Mouse (Mus musculus): Measurements from ENCODE around the gene H2-Oa.
A peak's percentile ranks its signal among the peaks of the same experiment; 100 is the strongest.

The H2-Oa gene

GRCm38 (mm10) chr17:34121879-34122187, 29.7 kb downstream of the H2-Oa start:
- peak in 1 of 2 experiments; percentile 58 for DNase-seq (ENCODE audit: low spot score in 2 of 2)

DNA sequence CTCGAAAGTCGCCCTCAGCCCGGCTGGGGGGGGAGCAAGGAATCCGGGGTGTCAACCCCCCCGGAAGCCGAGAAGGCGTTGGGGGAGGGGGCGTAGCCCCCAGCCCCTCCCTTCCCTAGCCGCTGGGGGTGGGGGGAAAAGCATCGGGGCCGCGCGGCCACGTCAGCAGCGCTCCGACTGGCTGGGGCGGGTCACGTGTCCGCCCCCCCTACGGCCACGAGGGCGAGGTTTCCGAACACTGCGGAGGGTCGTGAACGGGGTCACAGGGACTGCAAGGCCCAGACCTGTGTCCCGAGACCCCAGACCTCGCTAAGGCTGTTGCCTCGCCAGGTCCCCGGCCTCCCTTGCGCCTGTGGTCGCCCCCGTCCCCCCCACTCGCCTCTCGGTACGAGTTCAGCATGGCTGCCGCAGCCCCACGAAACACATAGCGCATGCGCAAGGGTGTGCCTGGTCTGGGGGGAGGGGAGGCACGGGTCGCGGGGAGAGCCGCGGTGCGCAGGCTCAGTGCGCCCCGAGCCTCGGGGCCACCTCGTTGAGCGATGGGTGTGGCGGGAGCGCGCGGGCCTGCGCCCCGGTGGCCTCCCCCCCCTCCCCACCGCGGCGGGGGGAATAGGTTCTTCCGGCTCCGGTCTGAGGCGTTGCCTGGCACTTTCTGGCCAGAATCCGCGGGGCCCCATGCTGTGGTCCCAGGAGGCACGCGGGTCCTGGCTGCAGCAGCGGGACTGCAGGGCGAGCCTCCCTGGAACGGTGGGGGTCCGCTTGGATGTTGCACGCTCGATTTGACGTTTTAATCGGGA, 30.2 kb downstream of the H2-Oa start, which contains the start of gene Brd2:
TSS of gene Brd2 (minus strand) at position 447 of the 797 bp plus-strand sequence.
- DNase-seq (ENCODE audit: low spot score in 2 of 2): peak; percentile 96 to 98

GRCm38 (mm10) chr17:34123111-34123510, 31.0 kb downstream of the H2-Oa start:
- no peak for DNase-seq (ENCODE audit: low spot score in 2 of 2)

GRCm38 (mm10) chr17:34123518-34123917, 31.4 kb downstream of the H2-Oa start:
- DNase-seq (ENCODE audit: low spot score in 2 of 2): no peak

GRCm38 (mm10) chr17:34124649-34125048, 32.5 kb downstream of the H2-Oa start:
- DNase-seq (ENCODE audit: low spot score in 2 of 2): no peak

- DNase-seq (ENCODE audit: low spot score in 2 of 2): no peak
Observed at GRCm38 (mm10) chr17:34126826-34127420, 34.8 kb downstream of the H2-Oa start.

- peak in 1 of 2 experiments; percentile 60 for DNase-seq (ENCODE audit: low spot score in 2 of 2)
Observed at GRCm38 (mm10) chr17:34127475-34127874, 35.3 kb downstream of the H2-Oa start.

DNA sequence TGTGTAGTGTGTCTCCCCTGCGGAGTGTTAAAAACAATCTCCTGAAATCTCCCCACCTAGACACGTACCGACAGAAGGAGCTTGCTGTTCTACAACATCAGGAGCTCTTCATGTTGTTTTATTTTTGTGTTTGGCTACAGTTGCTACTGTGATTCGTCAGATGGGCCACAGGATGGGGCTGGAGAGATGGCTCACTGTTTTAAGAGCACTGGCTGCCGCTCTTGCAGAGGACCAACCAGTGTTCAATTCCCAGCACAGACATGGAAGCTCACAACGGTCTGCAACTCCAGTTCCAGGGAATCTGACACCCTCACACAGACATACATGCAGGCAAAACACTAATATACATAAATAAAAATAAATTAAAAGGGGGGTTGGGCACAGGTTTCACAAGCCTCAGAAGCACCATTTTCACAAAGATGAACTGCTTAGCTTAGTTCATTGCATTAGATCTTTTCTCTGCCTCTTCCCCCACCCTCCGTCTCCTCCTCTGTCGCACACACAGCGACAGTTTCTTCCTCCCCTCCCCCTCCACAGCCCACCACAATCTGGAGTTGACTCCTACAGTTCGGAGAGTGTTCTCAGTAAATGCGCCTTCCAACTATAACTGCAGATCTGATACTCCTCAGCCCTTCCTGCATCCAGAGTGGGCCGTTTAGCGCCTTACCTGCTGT, 36.3 kb downstream of the H2-Oa start:
- DNase-seq (ENCODE audit: low spot score in 2 of 2): peak in 1 of 2 experiments; percentile 61

- DNase-seq (ENCODE audit: low spot score in 2 of 2): no peak
Observed at GRCm38 (mm10) chr17:34128944-34129791, 37.0 kb downstream of the H2-Oa start.

DNA sequence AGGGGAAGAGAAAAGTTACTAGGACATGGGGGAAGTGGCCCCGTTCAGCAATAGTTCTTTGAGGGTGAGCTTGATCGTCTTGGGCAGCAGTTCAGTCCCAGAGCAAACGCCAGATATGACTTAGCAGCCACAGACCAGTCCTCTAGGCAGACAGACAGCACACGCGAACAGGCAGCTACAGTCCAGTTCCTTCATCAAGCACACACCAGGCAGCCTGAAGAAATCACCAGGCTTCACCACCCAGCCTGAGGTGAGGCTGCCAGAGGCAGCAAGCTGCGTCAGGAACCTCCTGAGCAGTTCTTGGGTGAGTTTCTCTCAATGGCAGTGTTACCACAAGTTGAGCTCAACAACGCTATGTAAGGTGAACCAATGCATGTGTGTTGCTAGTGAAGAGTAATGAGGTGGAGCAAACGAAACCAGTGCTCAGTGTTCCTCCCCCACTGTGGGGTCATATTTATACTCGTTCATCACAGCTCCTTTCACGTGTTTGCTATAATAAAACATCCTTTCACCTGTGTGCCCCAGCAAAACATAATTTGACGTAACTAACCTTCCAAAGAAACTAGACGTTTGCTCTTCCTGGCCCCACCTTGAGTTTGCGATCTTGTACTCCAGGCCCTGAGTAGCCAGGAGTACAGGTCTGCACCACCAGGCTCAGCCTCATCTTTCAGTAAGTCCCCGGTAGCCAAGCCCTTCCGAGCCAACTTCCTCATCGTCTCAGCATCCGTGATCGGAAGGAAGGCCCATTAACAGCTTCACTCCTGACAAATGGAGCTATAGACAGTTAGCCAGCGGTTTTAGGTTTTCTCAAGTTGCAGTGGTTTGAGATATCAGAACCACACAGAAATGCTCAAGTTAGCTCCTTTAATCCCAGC, 38.2 kb downstream of the H2-Oa start:
- no peak for DNase-seq (ENCODE audit: low spot score in 2 of 2)

GRCm38 (mm10) chr17:34131911-34132310, 39.8 kb downstream of the H2-Oa start:
- no peak for DNase-seq (ENCODE audit: low spot score in 2 of 2)

DNA sequence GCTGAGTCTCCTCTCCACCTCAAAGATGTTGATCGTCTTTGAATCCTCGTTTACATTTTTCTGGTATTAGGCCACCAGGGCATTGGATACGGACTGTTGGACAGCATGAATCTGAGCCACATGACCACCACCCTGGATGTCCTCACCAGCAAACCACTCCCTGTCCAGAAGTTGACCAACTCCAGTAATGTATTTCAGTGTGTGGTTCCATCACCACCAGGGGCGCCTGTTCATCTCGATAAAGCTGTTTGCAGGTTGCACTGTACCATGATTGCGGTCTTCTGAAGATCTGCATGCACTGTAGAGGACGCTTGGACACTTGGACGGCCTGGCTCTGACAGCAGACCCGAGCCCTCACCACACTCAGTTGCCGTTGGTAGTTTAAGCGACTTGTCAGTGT, 41.1 kb downstream of the H2-Oa start:
- no peak for DNase-seq (ENCODE audit: low spot score in 2 of 2)

DNA sequence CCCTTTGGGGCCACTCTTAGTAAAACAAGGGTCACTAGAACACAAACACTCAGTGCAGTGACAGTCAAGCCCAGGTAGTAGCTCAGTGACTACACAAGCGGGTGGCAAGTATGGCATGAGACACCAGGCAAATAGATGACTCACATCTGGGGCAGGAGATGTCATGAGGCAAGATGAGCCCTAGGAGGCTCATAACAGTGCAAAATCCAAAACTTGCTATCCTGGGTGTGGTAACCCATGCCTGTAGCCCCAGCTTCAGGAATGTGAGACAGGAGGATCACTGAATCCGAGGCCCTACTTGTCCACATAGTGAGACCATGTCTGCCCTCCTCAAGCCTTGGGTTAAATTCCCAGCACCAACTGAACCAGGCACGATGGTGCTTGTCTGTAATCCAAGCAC, 42.3 kb downstream of the H2-Oa start:
- DNase-seq (ENCODE audit: low spot score in 2 of 2): no peak

DNA sequence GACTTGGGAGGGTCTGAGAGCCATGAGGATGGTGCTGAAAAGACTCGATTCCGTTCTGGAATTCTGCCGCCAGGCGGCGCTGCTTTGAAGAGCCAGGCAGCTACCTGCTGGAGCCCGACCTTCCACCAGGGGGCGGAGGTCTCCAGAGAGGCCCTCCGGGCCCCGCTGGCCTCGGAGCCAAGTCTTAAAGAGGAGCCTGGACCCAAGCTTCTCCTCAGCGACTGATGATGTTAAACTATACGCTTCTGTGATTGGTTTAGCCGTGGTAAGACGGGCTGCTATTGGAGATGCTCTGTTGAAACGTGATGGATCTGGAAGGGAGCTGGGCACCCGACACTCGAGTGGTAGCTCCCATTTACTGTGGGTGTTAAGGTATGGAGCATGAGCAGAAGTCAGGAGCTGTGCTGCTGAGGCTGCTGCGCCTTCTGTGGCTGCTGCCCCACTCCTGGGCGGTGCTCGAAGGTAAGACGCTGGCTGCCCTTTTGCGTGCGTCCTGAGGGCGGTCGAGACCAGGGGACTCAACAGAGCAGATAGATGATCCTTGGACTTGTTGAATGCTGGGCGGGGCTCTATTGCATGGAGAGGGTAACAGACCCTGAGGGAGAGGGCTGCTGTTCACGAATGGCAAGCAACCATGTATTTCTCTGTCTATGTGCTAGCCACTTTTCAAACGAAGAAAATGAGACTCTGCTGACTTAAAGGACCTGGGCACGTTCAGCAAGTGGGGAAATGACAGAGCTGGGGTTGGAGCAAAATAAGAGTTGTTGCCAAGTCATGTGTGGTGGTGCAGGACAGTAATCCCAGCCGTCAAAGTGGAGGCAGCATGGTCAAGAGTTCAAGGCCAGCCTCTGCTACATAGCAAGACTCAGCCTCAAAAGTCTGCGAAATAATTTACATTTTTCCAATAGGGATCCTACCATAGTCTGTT, 43.4 kb downstream of the H2-Oa start:
- peak; percentile 98 to 99 for DNase-seq (ENCODE audit: low spot score in 2 of 2)

GRCm38 (mm10) chr17:34137601-34138000, 45.5 kb downstream of the H2-Oa start:
- DNase-seq (ENCODE audit: low spot score in 2 of 2): no peak

GRCm38 (mm10) chr17:34138655-34139054, 46.5 kb downstream of the H2-Oa start:
- DNase-seq (ENCODE audit: low spot score in 2 of 2): no peak

DNA sequence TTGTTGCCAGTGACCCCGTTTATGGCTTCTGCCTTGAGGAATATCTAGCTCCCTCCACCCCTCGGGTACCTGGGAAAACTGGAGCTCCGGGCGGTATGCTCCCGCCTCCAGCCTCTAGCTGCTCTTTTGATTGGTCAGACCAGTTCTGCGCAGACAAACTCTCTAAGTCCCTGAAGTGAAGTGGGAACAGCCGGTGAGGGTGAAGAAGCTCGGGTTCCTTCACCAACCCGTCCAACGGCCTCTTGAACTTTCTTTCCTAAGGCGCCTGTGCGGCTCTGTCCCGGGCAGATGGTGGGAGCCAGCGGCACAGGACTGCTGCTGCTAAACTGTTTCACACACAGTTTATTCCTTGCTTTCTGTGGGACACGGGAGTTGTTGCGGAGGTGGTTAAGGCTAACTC, 47.3 kb downstream of the H2-Oa start:
- DNase-seq (ENCODE audit: low spot score in 2 of 2): no peak

DNA sequence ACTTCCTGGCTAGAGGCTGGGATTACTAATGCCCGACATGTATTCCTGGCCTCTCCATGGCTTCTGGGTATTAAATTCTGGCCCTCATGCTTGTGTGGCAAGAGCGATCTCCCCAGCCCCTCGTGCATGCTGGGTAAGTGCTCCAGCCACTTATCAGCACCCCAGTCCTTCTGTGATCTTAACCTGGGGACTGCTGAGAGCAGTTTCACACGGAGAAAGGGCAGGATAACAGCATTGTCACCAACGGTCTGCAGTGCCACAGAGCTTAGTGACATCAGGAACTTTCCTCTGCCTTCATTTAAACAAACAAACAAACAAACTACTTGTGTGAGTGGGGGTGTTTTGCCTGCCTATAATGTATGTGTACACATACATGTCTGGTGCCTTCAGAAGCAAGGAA, 48.1 kb downstream of the H2-Oa start:
- no peak for DNase-seq (ENCODE audit: low spot score in 2 of 2)

- peak in 1 of 2 experiments; percentile 38 for DNase-seq (ENCODE audit: low spot score in 2 of 2)
Observed at GRCm38 (mm10) chr17:34141448-34141847, 49.3 kb downstream of the H2-Oa start.

All from frontal cortex, postnatal 36 days (tissue).